Mouse (Mus musculus) kidney, postnatal 36 days (tissue): Measurements from ENCODE around the gene Tnfrsf1a.
"Not testable (repeated sequence)": the region's sequence is repeated elsewhere in the genome, so short reads cannot be mapped to it uniquely, and the experiment has no call there.

Experiments
- DNase-seq, 2 experiments: peaks; one replicate each; pipeline ENCODE4 v3.0.0; 2021 to 2022; ENCODE audit warnings: mixed read lengths in 2 of 2

The Tnfrsf1a gene

DNA sequence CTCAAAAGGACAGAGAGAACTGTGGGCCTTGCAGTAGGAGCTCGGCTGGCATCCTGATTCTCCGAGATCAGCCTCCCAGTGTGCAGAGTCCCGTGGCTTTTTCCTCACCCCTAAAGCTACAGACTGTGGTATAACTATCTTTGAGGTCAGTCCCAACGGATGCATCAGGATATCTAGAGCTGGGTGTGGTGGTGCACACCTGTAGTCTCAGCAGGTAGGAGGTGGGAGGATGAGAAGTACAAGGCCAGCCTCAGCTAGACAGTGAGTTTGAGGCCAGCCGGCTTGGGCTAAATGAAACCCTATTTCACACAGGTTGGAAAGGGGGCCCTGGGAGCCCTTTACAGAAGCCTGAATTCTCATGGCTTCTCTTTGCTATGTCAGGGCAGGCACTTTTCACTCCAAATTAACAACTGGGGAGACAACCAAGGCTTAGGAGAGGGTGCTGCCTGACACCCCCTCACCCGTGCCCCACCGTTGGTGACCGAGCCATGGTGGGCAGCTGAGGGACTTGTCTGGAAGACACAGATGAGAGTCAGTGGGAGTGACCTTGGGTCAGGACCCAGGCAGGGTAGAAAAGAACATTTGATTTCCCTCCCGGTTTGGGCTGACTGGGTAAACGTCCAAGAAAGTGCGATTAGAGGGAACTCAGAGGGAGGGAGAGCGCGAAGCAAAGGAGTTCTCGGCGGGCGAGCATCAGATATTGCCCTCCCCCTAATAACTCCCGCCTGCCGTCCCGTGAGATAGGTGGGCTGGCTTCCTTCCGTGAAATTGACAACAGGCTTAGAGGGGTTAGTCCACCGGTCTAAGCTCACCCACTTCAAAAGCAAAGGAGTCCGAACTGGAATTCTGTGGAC, at the start of gene Tnfrsf1a:
Gene Tnfrsf1a, plus strand, starts transcription at position 642 of the 854 bp plus-strand sequence.
- DNase-seq, result no peak

DNA sequence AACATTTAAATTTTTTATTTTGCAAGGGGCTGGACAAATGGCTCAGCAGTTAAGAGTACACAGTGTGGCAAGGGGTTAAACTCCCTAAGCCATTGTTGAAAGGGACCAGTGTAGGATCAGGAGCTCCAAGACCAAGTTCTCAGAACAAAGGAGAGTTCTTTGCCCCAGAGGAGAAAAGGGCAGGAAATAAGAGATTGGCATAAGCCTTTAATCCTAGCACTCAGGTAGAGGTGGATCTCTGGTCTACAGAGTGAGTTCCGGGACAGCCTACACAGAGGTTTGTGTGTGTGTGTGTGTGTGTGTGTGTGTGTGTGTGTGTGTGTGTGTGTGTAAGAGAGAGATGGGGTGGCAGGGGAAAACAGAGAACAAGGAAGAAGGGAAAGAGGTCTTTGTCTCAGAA, 48.2 kb upstream of the Tnfrsf1a start:
- no peak for DNase-seq

GRCm38 (mm10) chr6:125302231-125302982, 46.8 kb upstream of the Tnfrsf1a start:
- peak; percentile 52 to 57 for DNase-seq

- DNase-seq, result no peak
Measured at GRCm38 (mm10) chr6:125303242-125303641, 45.9 kb upstream of the Tnfrsf1a start.

- not testable (repeated sequence) for DNase-seq
Measured at GRCm38 (mm10) chr6:125304408-125304807, 44.8 kb upstream of the Tnfrsf1a start.

DNA sequence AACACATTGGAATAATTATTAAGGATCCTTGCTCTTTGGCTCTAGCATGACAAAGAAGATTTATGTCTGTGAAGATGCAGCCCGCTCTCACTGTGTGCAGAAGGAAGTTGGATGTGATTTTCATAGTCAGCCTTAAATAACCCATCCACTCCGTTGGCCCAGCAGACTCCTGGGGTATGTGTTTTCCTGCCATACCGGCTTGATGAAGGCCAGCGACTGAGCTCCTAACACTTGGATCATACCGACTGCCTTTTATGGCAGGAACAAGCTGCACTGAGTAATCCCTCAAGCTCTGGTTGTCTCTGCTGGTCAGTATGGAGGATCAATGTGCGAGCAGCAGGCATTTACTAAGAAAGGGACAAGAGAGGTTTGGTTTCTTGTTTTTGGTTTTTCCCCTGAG, 43.7 kb upstream of the Tnfrsf1a start:
- DNase-seq, result no peak

GRCm38 (mm10) chr6:125307091-125307490, 42.1 kb upstream of the Tnfrsf1a start:
- DNase-seq, result no peak

GRCm38 (mm10) chr6:125308921-125309320, 40.2 kb upstream of the Tnfrsf1a start:
- DNase-seq, result no peak

DNA sequence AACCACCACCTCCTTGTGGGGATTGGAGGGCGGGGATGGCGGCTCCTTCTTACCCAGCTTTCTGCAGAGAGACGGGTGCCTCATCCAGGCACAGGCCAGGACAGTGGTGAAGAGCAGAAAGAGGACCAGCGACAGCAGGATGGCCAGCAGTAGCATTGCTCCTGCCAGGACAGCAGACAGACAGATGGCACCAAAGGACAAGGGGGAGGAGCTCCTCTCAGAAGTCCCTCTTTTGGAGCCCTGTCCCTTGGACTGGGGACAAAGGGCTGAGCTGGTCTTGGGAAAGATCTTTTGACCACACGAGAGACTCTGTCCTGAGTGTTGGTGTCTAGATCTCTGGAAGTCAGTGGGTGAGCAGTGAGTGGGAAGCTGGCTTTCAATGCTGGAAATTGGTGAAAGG, 39.8 kb upstream of the Tnfrsf1a start:
- peak in 1 of 2 experiments; percentile 40 for DNase-seq

GRCm38 (mm10) chr6:125312171-125312570, 37.0 kb upstream of the Tnfrsf1a start:
- DNase-seq, result no peak

DNA sequence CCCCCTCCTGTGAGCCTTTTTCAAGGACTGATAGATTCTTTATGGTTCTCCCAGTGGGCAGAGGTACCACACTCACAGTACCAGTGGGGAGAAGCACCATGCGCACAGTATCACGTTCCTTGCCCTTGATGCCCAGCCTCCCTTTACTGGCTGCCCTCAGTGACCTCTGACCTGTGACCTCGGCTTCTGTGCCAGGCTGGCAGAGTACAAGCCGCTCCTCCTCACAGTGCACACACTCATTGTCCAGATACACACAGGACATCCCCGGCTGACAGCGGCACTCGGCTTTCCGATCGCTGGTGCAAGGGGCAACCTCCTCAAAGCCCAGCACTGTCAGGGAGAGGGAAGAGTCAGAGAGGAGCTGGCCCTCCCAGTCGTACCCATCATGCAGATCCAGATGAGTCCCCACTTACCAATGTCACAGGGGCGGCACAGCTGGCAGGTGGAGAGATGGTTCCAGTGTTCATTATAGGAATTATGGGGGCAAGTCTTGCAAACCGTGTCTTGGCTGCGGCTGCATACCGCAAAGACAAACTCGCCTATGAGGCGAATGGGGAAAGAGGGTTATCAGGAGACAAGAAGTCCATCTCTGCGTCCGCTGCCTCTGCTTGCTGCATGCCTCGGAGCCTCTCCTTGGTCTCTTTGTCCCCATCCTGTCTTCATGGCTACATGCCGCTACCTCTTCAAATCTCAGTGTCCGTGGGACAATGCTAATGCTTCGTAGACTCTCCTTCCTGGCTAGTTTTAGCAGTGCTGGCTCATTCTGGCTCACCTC, 36.4 kb upstream of the Tnfrsf1a start:
- peak; percentile 57 to 72 for DNase-seq

DNA sequence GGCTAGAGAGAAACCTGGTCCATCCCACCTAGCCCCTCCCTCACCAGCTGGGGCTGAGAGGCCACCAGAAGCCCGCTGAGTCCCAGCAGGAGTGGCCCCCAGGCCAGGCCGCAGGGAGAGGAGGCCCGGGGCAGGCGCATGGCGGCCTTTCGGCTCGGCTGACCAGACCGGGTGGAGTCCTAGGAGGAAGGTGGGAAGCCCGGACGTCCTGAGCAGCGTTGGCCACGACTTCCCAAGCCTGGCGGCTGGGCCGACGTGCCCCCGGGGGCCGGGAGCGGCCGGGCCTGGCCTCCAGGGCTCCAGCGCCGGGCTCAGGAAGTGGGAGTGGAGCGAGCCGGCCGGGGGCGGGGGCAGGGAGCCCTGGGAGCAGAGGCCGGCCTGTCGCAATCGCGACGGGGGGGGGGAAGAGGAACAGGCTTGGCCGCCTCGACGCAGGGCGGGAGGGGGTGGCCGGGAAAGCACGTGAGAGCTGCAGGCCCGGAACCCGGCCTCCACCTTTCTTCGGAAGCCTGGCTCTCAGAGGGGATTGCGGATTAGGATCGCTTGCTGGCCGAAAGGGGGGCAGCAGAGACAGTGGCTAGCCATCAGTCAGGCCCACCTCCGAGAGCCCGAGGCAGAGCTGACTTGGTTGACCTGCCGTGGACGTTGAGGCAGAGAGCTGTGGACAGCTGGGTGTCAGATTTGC, 35.5 kb upstream of the Tnfrsf1a start, which contains the start of gene Ltbr:
Gene Ltbr, minus strand, starts transcription at position 340 of the 685 bp plus-strand sequence.
- peak; percentile 95 to 97 for DNase-seq

- no peak for DNase-seq
Measured at GRCm38 (mm10) chr6:125314231-125314563, 35.0 kb upstream of the Tnfrsf1a start.

- DNase-seq, result peak; percentile 42 to 49
Measured at GRCm38 (mm10) chr6:125314746-125315145, 34.4 kb upstream of the Tnfrsf1a start.

GRCm38 (mm10) chr6:125317077-125317476, 32.1 kb upstream of the Tnfrsf1a start:
- no peak for DNase-seq

- peak in 1 of 2 experiments; percentile 30 for DNase-seq
Measured at GRCm38 (mm10) chr6:125318981-125319918, 29.9 kb upstream of the Tnfrsf1a start.

DNA sequence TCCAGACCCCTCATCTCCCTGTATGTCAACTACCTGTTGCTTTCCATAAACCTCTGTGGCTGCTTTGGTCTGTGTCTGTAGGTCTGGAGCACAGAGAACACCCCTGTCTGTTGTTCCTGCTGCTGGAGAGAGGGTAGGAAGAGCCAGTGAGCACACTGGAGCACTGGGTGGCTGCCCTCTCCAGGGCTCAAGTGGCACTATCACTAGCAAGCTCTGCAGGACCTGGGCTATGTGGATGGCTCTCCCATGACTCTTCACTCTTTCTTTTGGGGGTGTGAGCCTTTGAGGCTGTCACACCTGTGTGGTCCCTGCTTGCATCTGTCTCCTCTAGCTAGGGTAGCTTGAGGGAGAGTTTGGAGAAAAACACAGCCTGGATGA, 29.3 kb upstream of the Tnfrsf1a start:
- DNase-seq, result no peak

GRCm38 (mm10) chr6:125320323-125320722, 28.8 kb upstream of the Tnfrsf1a start, which contains the start of gene Scnn1a:
Gene Scnn1a, plus strand, starts transcription at chr6:125320659.
- peak; percentile 55 to 79 for DNase-seq

DNA sequence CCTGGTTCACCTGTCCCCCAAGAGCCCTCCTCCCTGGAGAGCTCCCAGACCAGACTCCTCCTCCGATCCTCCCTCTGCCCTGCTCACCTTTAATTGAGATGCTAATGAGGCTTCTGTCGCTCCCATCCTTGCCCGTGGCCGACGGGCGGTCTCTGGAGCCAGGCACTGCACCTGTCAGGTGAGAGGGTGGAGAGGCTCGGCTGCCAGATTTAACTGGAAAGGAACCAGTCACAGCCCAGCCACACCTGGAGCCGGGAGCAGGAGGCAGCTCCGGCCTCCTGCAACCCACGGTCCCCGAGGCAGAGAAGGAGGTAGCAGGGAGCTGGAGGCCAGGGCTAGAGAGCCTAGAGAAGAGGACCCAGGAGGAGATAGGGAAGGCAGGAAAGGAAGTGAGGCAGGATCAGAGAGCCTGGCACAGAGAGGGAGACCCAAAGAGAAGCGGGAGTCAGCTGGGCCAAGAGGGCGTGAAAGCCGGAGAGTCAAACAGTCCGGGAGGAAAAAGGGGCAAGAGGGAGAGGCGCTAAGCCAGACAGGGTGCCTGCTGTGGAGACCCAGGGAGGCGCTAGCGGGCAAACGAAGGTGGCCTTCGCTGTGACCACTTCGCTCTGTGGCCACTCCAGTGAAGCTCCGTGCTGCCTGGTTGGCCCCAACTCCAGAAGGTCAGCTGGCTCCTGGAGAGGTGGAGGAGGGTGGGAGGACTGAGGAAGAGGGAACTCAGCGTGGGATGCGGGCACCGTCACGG, 27.9 kb upstream of the Tnfrsf1a start:
- peak; percentile 71 to 83 for DNase-seq

- no peak for DNase-seq
Measured at GRCm38 (mm10) chr6:125322794-125323193, 26.4 kb upstream of the Tnfrsf1a start.
